Mouse (Mus musculus): Measurements from ENCODE around the gene Stk10. TPM values are rescaled to one million over a fixed set of nuclear protein-coding genes. Genes with fewer than 3 reads are reported as not detected.

The Stk10 gene
- polyA plus RNA-seq, 1 experiment from 2014 or later, result 0.80 TPM

DNA sequence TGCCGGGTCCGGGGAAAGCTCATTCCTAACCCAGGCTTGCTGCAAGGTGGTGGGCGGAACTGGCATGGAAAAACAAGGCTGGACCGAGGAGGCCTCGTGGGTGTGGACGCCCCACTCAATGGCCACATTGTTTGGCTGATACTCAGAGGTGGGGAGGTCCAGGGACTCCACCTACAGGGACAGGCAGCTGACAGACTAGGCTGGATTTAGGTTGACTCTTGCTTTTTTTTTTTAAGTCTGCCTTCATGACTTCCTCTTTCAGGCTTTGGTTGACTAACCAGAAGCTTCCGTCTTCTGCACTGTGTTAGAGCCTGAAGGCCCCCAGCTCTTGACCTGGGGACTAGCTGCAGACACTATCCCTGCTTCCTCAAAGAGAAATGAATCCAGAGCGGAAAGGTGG lies 32.0 kb downstream of the Stk10 start:
- H3K27ac ChIP-seq (ENCODE audit: low read depth, low read length), result no peak overlapping the region
- no peak for ATAC-seq

DNA sequence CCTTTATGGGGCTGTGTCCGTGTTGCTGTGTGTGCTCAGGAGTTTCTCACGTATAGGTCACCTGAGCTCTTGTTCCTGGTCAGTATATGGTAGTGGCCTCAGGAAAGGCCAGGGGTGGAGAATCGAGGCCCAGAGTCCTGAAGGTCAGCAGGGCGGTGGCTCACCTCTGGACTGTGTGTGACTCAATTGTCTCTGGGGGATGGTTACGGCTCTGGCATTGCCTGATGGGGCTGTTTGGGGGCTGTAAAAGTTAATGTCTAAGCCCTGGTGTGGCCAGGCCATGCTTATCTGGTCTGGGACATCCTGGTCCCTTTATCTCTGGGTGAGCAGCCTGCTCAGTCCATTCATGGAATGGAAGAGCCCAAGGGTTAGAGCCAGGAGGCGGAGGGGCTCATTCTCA lies 33.1 kb downstream of the Stk10 start:
- no peak overlapping the region for H3K4me3 ChIP-seq (ENCODE audit: low read depth, low read length)
- H3K27me3 ChIP-seq (replicated peaks; ENCODE audit: control insufficient read depth, insufficient read depth, low read length), result no peaks in the 10 kb centered on the region
- no peak overlapping the region for H3K27ac ChIP-seq (ENCODE audit: low read depth, low read length)
- WGBS, result 92% methylated on average over 6 of the region's 6 CpGs
- no peak for ATAC-seq
- no peaks in the 10 kb centered on the region for H3K36me3 ChIP-seq (ENCODE audit: control insufficient read depth, insufficient read depth, low read length)
- no peaks in the 10 kb centered on the region for H3K9me3 ChIP-seq (replicated peaks; ENCODE audit: control insufficient read depth, low read length)
- DNase-seq (ENCODE audit: low spot score), result no peak
- no peak overlapping the region for H3K4me2 ChIP-seq (ENCODE audit: low read length)
- no peaks in the 10 kb centered on the region for H3K4me1 ChIP-seq (ENCODE audit: control insufficient read depth, insufficient read depth, low read length)
- H3K9ac ChIP-seq (ENCODE audit: low read length), result no peak overlapping the region

More for the DNA sequence above, 32.0 kb downstream of the Stk10 start:
- H3K27me3 ChIP-seq (replicated peaks; ENCODE audit: control insufficient read depth, insufficient read depth, low read length), result no peaks in the 10 kb centered on the region
- DNase-seq (ENCODE audit: low spot score), result no peak
- H3K4me2 ChIP-seq (ENCODE audit: low read length), result no peak overlapping the region
- H3K4me3 ChIP-seq (ENCODE audit: low read depth, low read length), result no peak overlapping the region
- no peaks in the 10 kb centered on the region for H3K9me3 ChIP-seq (replicated peaks; ENCODE audit: control insufficient read depth, low read length)
- 59% methylated on average over 8 of the region's 8 CpGs for WGBS
- no peak overlapping the region for H3K9ac ChIP-seq (ENCODE audit: low read length)
- no peaks in the 10 kb centered on the region for H3K36me3 ChIP-seq (ENCODE audit: control insufficient read depth, insufficient read depth, low read length)
- H3K4me1 ChIP-seq (ENCODE audit: control insufficient read depth, insufficient read depth, low read length), result no peaks in the 10 kb centered on the region

DNA sequence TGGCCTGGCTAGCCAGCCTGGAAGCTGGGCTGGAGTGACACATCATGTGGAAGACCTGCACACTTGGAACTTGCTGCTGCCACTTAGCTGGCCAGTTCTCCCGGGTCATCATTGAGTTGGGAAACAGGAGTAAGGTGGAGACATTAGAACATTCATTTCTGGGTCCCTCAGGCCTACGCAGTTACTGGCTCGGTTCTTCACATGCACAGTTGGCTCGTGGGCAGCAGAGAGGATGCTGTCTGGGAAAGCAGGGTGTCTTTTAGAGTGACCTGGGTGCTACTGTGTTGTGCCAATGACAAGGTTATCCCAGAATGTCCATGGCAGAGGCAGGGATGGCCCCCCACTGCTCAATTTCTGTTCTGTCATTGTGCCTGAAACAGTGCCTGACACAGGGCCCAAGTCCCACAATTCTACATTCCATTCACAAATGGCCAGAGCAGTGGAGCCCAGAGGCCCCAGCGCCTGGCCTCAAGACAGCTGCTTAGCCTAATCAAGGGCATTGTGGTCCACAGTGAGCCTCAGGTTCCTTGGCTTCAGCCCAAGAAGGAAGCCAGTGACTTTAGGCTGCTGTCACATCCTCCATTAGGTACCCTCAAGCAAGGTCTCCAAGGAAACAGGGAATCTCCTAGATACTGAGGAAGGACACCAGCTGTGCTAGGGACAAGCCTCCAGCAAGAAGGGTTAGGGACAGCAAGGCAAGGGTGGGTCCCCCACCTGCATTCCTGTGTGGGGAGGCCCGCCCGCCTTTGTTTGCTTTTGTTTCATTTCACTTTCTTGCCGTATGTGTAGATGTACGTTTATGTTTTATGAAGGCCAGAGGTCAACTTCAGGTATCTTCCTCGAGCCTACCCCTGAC lies 34.1 kb downstream of the Stk10 start:
- no peaks in the 10 kb centered on the region for H3K27me3 ChIP-seq (replicated peaks; ENCODE audit: control insufficient read depth, insufficient read depth, low read length)
- no peaks in the 10 kb centered on the region for H3K4me1 ChIP-seq (ENCODE audit: control insufficient read depth, insufficient read depth, low read length)
- H3K4me3 ChIP-seq (ENCODE audit: low read depth, low read length), result no peak overlapping the region
- no peak overlapping the region for H3K4me2 ChIP-seq (ENCODE audit: low read length)
- ATAC-seq (no peak), DNase-seq (ENCODE audit: low spot score) (peak; percentile 18)
- WGBS, result 90% methylated on average over 10 of the region's 10 CpGs
- no peak overlapping the region for H3K27ac ChIP-seq (ENCODE audit: low read depth, low read length)
- no peaks in the 10 kb centered on the region for H3K9me3 ChIP-seq (replicated peaks; ENCODE audit: control insufficient read depth, low read length)
- no peak overlapping the region for H3K9ac ChIP-seq (ENCODE audit: low read length)
- no peaks in the 10 kb centered on the region for H3K36me3 ChIP-seq (ENCODE audit: control insufficient read depth, insufficient read depth, low read length)

DNA sequence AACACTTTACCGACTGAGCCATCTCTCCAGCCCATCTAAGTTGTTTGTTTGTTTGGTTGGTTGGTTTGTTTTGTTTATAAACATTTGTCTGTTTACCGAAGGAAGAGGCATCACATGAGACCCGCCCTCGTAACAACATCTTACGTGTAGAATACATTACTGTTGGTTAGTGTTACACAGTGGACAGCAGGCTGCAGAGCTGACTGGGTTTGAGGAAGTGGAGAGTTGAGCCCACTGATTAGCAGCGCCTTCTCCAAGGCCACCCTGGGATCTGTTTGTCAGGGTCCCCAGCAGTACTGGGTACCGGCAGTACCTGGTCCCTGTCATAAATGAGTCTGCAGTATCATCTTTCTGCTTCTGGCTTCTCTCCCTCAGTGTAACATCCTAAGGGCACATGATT lies 35.0 kb downstream of the Stk10 start:
- H3K9me3 ChIP-seq (replicated peaks; ENCODE audit: control insufficient read depth, low read length), result no peaks in the 10 kb centered on the region
- no peak overlapping the region for H3K4me2 ChIP-seq (ENCODE audit: low read length)
- H3K36me3 ChIP-seq (ENCODE audit: control insufficient read depth, insufficient read depth, low read length), result no peaks in the 10 kb centered on the region
- ATAC-seq (no peak), DNase-seq (ENCODE audit: low spot score) (no peak)
- H3K4me3 ChIP-seq (ENCODE audit: low read depth, low read length), result no peak overlapping the region
- H3K27me3 ChIP-seq (replicated peaks; ENCODE audit: control insufficient read depth, insufficient read depth, low read length), result no peaks in the 10 kb centered on the region
- 92% methylated on average over 7 of the region's 7 CpGs for WGBS
- H3K27ac ChIP-seq (ENCODE audit: low read depth, low read length), result no peak overlapping the region
- no peaks in the 10 kb centered on the region for H3K4me1 ChIP-seq (ENCODE audit: control insufficient read depth, insufficient read depth, low read length)
- no peak overlapping the region for H3K9ac ChIP-seq (ENCODE audit: low read length)

DNA sequence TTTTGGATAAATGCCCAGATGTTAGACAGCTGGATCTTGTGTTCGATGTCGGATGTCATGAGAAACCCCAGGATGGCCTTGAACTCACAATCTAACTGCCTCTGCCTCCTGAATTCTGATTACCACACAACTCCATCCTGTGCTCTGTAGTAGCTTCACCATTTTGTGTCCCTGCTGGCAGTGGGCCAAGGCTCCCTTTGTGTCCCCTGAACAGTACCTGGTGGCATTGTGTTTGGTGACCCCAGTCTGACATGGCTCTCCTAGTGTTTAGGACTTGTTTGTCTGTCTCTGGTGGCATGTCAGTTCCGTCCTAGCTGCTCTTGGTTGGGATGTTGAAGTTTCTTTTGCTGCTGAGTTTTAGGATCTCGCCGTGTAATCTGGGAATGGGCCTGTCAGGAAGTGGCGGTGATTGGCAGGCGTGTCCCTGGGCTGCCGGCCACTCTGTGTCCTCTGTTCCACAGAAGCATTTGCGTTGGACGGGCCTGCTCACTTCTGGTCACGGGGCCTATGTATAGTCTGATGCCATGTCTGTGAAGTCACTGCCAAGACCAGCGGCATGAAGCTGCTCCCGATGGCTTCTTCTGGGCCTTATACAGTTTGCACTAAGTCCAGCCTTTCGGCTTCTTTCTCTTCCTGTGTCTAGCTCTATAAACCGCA lies 35.7 kb downstream of the Stk10 start:
- Histone ChIP-seq H3K4me3 (ENCODE audit: low read depth, low read length) (no peak overlapping the region), H3K36me3 (ENCODE audit: control insufficient read depth, insufficient read depth, low read length) (no peaks in the 10 kb centered on the region), H3K27ac (ENCODE audit: low read depth, low read length) (no peak overlapping the region), H3K4me2 (ENCODE audit: low read length) (no peak overlapping the region), H3K4me1 (ENCODE audit: control insufficient read depth, insufficient read depth, low read length) (no peaks in the 10 kb centered on the region), H3K9me3 (replicated peaks; ENCODE audit: control insufficient read depth, low read length) (no peaks in the 10 kb centered on the region), H3K9ac (ENCODE audit: low read length) (no peak overlapping the region), H3K27me3 (replicated peaks; ENCODE audit: control insufficient read depth, insufficient read depth, low read length) (no peaks in the 10 kb centered on the region)
- no peak for DNase-seq (ENCODE audit: low spot score)
- ATAC-seq, result no peak
- WGBS, result 92% methylated on average over 15 of the region's 15 CpGs

DNA sequence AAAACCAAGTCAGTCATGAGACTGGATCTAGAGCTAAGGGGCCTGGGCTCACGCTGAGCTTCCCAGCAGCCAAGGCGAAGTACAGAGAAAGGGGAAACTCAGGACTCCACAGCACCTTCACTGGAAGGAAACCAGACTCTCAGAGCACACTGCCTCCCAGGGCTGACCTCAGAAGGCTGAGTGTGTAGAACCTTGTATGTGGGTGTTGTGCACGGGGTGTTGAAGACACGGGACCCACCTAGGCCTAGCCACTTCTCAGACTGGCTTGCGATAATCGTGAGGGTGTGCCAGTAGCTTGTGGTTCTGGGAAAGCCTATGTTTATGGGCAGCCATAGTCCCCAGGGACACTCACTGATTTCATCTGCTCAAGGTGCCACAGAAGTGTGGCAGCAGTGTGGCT lies 38.0 kb downstream of the Stk10 start:
- ATAC-seq (no peak), DNase-seq (ENCODE audit: low spot score) (no peak)
- Histone ChIP-seq H3K4me2 (ENCODE audit: low read length) (no peak overlapping the region), H3K9me3 (replicated peaks; ENCODE audit: control insufficient read depth, low read length) (no peaks in the 10 kb centered on the region), H3K36me3 (ENCODE audit: control insufficient read depth, insufficient read depth, low read length) (no peaks in the 10 kb centered on the region), H3K4me3 (ENCODE audit: low read depth, low read length) (no peak overlapping the region), H3K27me3 (replicated peaks; ENCODE audit: control insufficient read depth, insufficient read depth, low read length) (no peaks in the 10 kb centered on the region), H3K27ac (ENCODE audit: low read depth, low read length) (no peak overlapping the region), H3K4me1 (ENCODE audit: control insufficient read depth, insufficient read depth, low read length) (no peaks in the 10 kb centered on the region), H3K9ac (ENCODE audit: low read length) (no peak overlapping the region)
- WGBS, result 89% methylated on average over 6 of the region's 6 CpGs

DNA sequence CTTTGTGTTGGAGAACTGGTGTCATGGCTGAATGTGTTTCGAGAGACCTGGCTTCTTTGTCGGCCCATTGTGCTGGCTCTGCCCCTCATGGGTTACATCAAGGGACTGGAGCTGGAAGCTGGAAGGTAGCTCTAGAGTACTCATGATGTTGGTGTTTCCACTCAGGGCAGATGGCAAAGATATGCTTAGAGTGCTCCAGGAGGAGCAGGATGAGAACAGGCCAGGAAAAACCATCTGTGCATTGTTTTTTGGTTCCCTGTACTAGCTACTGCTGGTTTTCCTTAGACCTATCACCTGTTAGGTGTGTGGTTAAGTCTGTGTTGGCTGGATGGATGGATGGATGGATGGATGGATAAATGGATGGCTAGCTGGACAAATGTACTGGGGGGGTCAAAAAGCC lies 40.6 kb downstream of the Stk10 start:
- H3K4me1 ChIP-seq (ENCODE audit: control insufficient read depth, insufficient read depth, low read length), result no peaks in the 10 kb centered on the region
- ATAC-seq (no peak), DNase-seq (ENCODE audit: low spot score) (no peak)
- no peaks in the 10 kb centered on the region for H3K36me3 ChIP-seq (ENCODE audit: control insufficient read depth, insufficient read depth, low read length)
- H3K9me3 ChIP-seq (replicated peaks; ENCODE audit: control insufficient read depth, low read length), result no peaks in the 10 kb centered on the region
- H3K27me3 ChIP-seq (replicated peaks; ENCODE audit: control insufficient read depth, insufficient read depth, low read length), result no peaks in the 10 kb centered on the region
- H3K4me2 ChIP-seq (ENCODE audit: low read length), result no peak overlapping the region
- no peak overlapping the region for H3K4me3 ChIP-seq (ENCODE audit: low read depth, low read length)
- 80% methylated on average over 2 of the region's 2 CpGs for WGBS
- H3K27ac ChIP-seq (ENCODE audit: low read depth, low read length), result no peak overlapping the region
- no peak overlapping the region for H3K9ac ChIP-seq (ENCODE audit: low read length)

DNA sequence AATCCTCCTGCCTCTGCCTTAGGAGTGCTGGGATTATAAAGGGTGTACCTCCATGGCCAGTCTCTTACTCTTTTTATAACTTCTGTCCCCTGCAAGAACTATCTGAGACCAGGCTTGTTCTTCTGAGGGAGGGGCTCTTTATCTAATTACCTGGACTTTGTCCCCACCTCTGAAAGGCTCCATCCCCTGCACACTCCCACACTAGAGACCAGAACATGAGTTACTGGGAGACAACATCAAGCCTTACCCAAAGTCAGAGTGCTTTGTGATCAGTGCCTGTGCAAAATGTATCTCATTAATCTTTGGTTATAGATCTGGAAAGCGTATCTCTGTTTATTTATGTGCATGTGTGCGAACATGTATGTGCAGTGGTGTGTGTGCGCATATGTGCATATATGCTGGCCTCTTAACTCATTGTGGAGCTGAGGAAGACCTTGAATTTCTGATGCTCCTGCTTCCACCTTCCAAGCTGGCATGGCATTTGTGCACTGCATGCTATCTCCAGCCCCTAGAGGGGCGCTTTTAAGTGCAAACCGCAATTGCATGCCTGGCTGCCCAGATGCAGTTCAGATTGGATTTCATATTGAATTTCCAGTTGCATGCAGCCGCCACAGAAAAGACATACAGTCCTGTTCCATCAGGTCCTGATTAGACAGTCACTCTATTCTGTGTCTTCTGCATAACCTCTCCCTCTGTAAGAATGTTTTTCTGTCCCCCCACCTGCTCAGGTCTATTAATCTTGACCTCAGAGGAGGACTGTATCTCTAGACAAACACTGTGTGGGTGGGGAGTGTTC lies 43.1 kb downstream of the Stk10 start:
- DNase-seq (ENCODE audit: low spot score), result no peak
- H3K27me3 ChIP-seq (replicated peaks; ENCODE audit: control insufficient read depth, insufficient read depth, low read length), result no peaks in the 10 kb centered on the region
- ATAC-seq, result no peak
- no peaks in the 10 kb centered on the region for H3K9me3 ChIP-seq (replicated peaks; ENCODE audit: control insufficient read depth, low read length)
- WGBS, result 93% methylated on average over 6 of the region's 6 CpGs
- no peak overlapping the region for H3K4me2 ChIP-seq (ENCODE audit: low read length)
- H3K4me3 ChIP-seq (ENCODE audit: low read depth, low read length), result no peak overlapping the region
- no peaks in the 10 kb centered on the region for H3K36me3 ChIP-seq (ENCODE audit: control insufficient read depth, insufficient read depth, low read length)
- H3K27ac ChIP-seq (ENCODE audit: low read depth, low read length), result no peak overlapping the region
- no peaks in the 10 kb centered on the region for H3K4me1 ChIP-seq (ENCODE audit: control insufficient read depth, insufficient read depth, low read length)
- no peak overlapping the region for H3K9ac ChIP-seq (ENCODE audit: low read length)

DNA sequence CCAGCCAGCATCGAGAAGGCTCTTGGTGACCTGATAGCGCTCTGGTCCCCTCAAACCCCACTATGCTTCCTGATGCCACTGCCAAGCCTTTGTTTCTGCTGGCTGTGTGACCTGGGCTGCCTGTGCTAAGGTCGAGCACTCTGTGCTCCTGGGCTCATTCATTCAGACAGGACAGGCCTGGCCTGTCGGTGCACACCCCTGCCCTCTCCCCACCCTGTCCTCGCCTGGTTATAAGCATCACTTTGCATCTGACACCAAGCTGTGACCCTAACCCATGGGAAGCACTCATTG lies 43.6 kb downstream of the Stk10 start:
- H3K27me3 ChIP-seq (replicated peaks; ENCODE audit: control insufficient read depth, insufficient read depth, low read length), result no peaks in the 10 kb centered on the region
- H3K36me3 ChIP-seq (ENCODE audit: control insufficient read depth, insufficient read depth, low read length), result no peaks in the 10 kb centered on the region
- H3K4me2 ChIP-seq (ENCODE audit: low read length), result no peak overlapping the region
- no peak overlapping the region for H3K27ac ChIP-seq (ENCODE audit: low read depth, low read length)
- no peaks in the 10 kb centered on the region for H3K4me1 ChIP-seq (ENCODE audit: control insufficient read depth, insufficient read depth, low read length)
- no peak for DNase-seq (ENCODE audit: low spot score)
- H3K9ac ChIP-seq (ENCODE audit: low read length), result no peak overlapping the region
- H3K9me3 ChIP-seq (replicated peaks; ENCODE audit: control insufficient read depth, low read length), result no peaks in the 10 kb centered on the region
- no peak for ATAC-seq
- H3K4me3 ChIP-seq (ENCODE audit: low read depth, low read length), result no peak overlapping the region
- 79% methylated on average over 5 of the region's 5 CpGs for WGBS
